Mouse (Mus musculus) CD4-positive, CD25-positive, alpha-beta regulatory T cell, adult 9 weeks (primary cell): ENCODE data around the gene Ifna13. TPM values are rescaled to one million over a fixed set of nuclear protein-coding genes. Genes with fewer than 3 reads are reported as not detected.

Source experiments
- polyA plus RNA-seq: library from polyadenylated mRNA; unstranded; fragments of 100-300 nt; shearing (Covaris generic); gene quantifications from one replicate; pipeline ENCODE4 v1.2.1, GENCODE M21; 2017

The Ifna13 gene
- not detected for polyA plus RNA-seq

GRCm38 (mm10) chr4:88644359-88644758 is at the start of gene Ifna13:
Gene Ifna13 (minus strand): TSS chr4:88644459.

GRCm38 (mm10) chr4:88691259-88691658 is 47.0 kb upstream of the Ifna13 start, which contains the start of gene Ifnab:
Gene Ifnab (minus strand): TSS chr4:88691359.

GRCm38 (mm10) chr4:88683812-88684211 is 39.6 kb upstream of the Ifna13 start, which contains the start of gene Ifna2:
Gene Ifna2 (minus strand): TSS chr4:88683912.

GRCm38 (mm10) chr4:88676824-88677223 is 32.6 kb upstream of the Ifna13 start, which contains the start of gene Ifna16:
Gene Ifna16 (minus strand): TSS chr4:88676924.

GRCm38 (mm10) chr4:88634311-88634710 is 9.9 kb downstream of the Ifna13 start, which contains the start of gene C87499:
Gene C87499 (minus strand): TSS chr4:88634411.

GRCm38 (mm10) chr4:88603276-88603675 is 41.0 kb downstream of the Ifna13 start, which contains the start of gene Ifna12:
Gene Ifna12 (minus strand): TSS chr4:88603376.

Other genes with a start within 250 kb of the Ifna13 start
- 0.46 TPM for gene Hacd4, start 205.5 kb downstream of the Ifna13 start, polyA plus RNA-seq
- not detected for gene Ifnb1, start 121.7 kb downstream of the Ifna13 start, polyA plus RNA-seq
- gene Ifna15, start 86.2 kb downstream of the Ifna13 start, polyA plus RNA-seq: not detected
- gene Ifna14, start 72.7 kb downstream of the Ifna13 start, polyA plus RNA-seq: not detected
- gene Ifna9, start 52.1 kb downstream of the Ifna13 start, polyA plus RNA-seq: not detected
- not detected for gene Ifna12, start 41.1 kb downstream of the Ifna13 start, polyA plus RNA-seq
- not detected for gene C87499, start 10.0 kb downstream of the Ifna13 start, polyA plus RNA-seq
- not detected for gene Ifna16, start 32.5 kb upstream of the Ifna13 start, polyA plus RNA-seq
- gene Ifna2, start 39.5 kb upstream of the Ifna13 start, polyA plus RNA-seq: not detected
- gene Ifnab, start 46.9 kb upstream of the Ifna13 start, polyA plus RNA-seq: not detected
- gene Gm26566, start 77.3 kb upstream of the Ifna13 start, polyA plus RNA-seq: not detected
- gene Klhl9, start 78.0 kb upstream of the Ifna13 start, polyA plus RNA-seq: 13.5 TPM
- gene Gm13271, start 110.4 kb upstream of the Ifna13 start, polyA plus RNA-seq: not detected
- not detected for gene Gm13283, start 115.7 kb upstream of the Ifna13 start, polyA plus RNA-seq
- not detected for gene Gm13290, start 129.4 kb upstream of the Ifna13 start, polyA plus RNA-seq
- gene Gm13289, start 132.5 kb upstream of the Ifna13 start, polyA plus RNA-seq: not detected
- gene Gm13272, start 135.4 kb upstream of the Ifna13 start, polyA plus RNA-seq: not detected
- gene Ifnz, start 137.7 kb upstream of the Ifna13 start, polyA plus RNA-seq: 0.32 TPM
- not detected for gene Gm13276, start 141.2 kb upstream of the Ifna13 start, polyA plus RNA-seq
- not detected for gene Gm13277, start 144.2 kb upstream of the Ifna13 start, polyA plus RNA-seq
- not detected for gene Gm13278, start 147.1 kb upstream of the Ifna13 start, polyA plus RNA-seq
- gene Gm13275, start 150.0 kb upstream of the Ifna13 start, polyA plus RNA-seq: not detected
- not detected for gene Gm13279, start 152.9 kb upstream of the Ifna13 start, polyA plus RNA-seq
- 0.76 TPM for gene Gm13285, start 155.2 kb upstream of the Ifna13 start, polyA plus RNA-seq
- not detected for gene Gm13287, start 158.8 kb upstream of the Ifna13 start, polyA plus RNA-seq
- gene Gm13288, start 161.1 kb upstream of the Ifna13 start, polyA plus RNA-seq: not detected
- not detected for gene Ifna7, start 171.8 kb upstream of the Ifna13 start, polyA plus RNA-seq
- not detected for gene Ifna11, start 175.5 kb upstream of the Ifna13 start, polyA plus RNA-seq
- not detected for gene Ifna6, start 183.0 kb upstream of the Ifna13 start, polyA plus RNA-seq
- gene Ifna5, start 191.1 kb upstream of the Ifna13 start, polyA plus RNA-seq: not detected
- not detected for gene Ifna4, start 197.4 kb upstream of the Ifna13 start, polyA plus RNA-seq
- gene Ifna1, start 205.6 kb upstream of the Ifna13 start, polyA plus RNA-seq: not detected
- gene Ifne, start 235.7 kb upstream of the Ifna13 start, polyA plus RNA-seq: not detected